Mouse (Mus musculus): ENCODE results near the gene Vps37d. TPM values are rescaled to one million over a fixed set of nuclear protein-coding genes. Genes with fewer than 3 reads are reported as not detected.

The Vps37d gene
- polyA plus RNA-seq, 1 experiment from 2014 or later, result 7.7 TPM

DNA sequence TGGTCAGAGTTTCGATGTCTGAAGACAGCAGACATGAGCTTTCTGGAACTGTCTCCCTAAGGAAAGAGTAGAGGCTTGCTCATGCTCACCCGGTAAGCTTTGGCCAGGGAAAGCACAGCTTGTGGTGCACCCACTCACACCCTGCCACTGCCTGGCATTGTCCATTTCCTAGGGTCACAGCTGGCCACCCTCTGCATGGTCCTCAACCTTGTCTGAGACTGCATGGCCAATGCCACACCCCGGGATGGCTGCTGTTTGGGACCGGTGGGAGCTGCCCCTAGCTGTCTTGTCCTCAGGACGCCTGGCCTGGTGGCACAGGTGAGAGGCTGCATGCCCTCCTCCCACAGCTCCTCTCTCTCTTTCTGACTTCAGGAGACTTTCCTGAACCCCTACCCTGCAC is 29.5 kb downstream of the Vps37d start:
- Histone ChIP-seq H3K4me3 (ENCODE audit: low read depth, low read length) (no peak overlapping the region), H3K27me3 (replicated peaks; ENCODE audit: control insufficient read depth, insufficient read depth, low read length) (no peaks in the 10 kb centered on the region), H3K27ac (replicated peaks; ENCODE audit: low read depth, low read length) (no peak overlapping the region), H3K36me3 (ENCODE audit: control insufficient read depth, insufficient read depth, low read length) (peaks cover 83% of the 10 kb centered on the region), H3K4me1 (ENCODE audit: control insufficient read depth, insufficient read depth, low read length) (no peaks in the 10 kb centered on the region), H3K4me2 (ENCODE audit: low read depth, low read length) (no peak overlapping the region), H3K9ac (ENCODE audit: low read depth, low read length) (no peak overlapping the region), H3K9me3 (ENCODE audit: control insufficient read depth, low read length) (no peaks in the 10 kb centered on the region)
- 76% methylated on average over 3 of the region's 5 CpGs for WGBS
- DNase-seq (ENCODE audit: low spot score), result no peak
- no peak for ATAC-seq (ENCODE audit: low read depth)

DNA sequence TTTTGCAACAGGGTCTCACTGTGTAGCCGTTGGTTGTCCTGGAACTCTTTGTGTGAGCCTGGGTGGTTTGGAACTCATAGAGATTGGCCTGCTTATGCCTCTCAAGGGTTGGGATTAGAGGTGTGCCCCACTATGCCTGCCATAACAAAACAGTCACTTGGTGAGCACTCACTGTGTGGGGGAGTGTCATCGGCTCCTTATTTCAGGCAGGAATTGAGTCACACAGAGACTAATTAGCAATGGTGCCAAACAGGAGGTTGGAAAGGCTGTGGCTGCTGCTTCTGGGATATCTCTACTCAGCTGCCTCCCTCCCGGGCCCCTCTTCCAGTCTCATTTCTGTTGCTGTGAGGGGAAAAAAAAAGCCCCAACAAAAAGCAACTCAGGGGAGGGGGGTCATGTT is 33.5 kb downstream of the Vps37d start:
- H3K4me2 ChIP-seq (ENCODE audit: low read depth, low read length), result no peak overlapping the region
- no peak for ATAC-seq (ENCODE audit: low read depth)
- no peaks in the 10 kb centered on the region for H3K4me1 ChIP-seq (ENCODE audit: control insufficient read depth, insufficient read depth, low read length)
- H3K4me3 ChIP-seq (ENCODE audit: low read depth, low read length), result no peak overlapping the region
- no peak overlapping the region for H3K27ac ChIP-seq (replicated peaks; ENCODE audit: low read depth, low read length)
- DNase-seq (ENCODE audit: low spot score), result no peak
- WGBS, result 96% methylated on average over 3 of the region's 3 CpGs
- peaks cover 53% of the 10 kb centered on the region for H3K36me3 ChIP-seq (ENCODE audit: control insufficient read depth, insufficient read depth, low read length)
- H3K27me3 ChIP-seq (replicated peaks; ENCODE audit: control insufficient read depth, insufficient read depth, low read length), result no peaks in the 10 kb centered on the region
- no peaks in the 10 kb centered on the region for H3K9me3 ChIP-seq (ENCODE audit: control insufficient read depth, low read length)
- H3K9ac ChIP-seq (ENCODE audit: low read depth, low read length), result no peak overlapping the region

DNA sequence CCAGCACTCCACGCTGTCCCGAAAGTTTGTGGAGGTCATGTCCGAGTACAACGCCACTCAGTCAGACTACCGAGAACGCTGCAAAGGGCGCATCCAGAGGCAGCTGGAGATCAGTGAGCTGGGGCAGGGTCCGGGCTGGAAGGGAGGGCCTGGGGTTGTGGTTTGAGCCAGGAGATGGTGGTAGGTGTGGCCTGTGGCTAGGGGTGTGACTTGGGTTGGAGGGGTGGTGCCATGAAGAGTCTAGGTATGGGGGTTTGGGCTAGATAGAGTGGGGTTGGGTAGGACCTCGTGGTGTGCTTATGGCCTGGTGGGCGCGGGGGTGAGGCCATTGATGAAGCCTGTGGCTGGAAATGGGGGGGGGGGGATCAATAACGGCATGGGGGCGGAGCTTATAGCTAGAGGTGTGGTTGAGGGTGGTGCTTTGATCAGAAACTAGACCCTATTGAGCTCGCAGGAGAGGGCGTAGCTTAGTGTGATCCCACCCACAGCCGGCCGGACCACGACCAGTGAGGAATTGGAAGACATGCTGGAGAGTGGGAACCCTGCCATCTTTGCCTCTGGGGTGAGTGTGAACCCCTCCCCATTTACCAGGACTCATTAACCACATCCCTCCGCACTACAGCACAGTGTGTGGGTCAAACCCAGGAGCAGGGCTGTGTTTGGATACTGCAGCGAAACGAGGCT is 35.8 kb downstream of the Vps37d start:
- WGBS, result 33% methylated on average over 20 of the region's 21 CpGs
- no peaks in the 10 kb centered on the region for H3K4me1 ChIP-seq (ENCODE audit: control insufficient read depth, insufficient read depth, low read length)
- H3K9ac ChIP-seq (ENCODE audit: low read depth, low read length), result no peak overlapping the region
- peaks cover 46% of the 10 kb centered on the region for H3K36me3 ChIP-seq (ENCODE audit: control insufficient read depth, insufficient read depth, low read length)
- no peaks in the 10 kb centered on the region for H3K9me3 ChIP-seq (ENCODE audit: control insufficient read depth, low read length)
- H3K4me2 ChIP-seq (ENCODE audit: low read depth, low read length), result no peak overlapping the region
- no peak for DNase-seq (ENCODE audit: low spot score)
- no peaks in the 10 kb centered on the region for H3K27me3 ChIP-seq (replicated peaks; ENCODE audit: control insufficient read depth, insufficient read depth, low read length)
- no peak overlapping the region for H3K4me3 ChIP-seq (ENCODE audit: low read depth, low read length)
- ATAC-seq (ENCODE audit: low read depth), result no peak
- H3K27ac ChIP-seq (replicated peaks; ENCODE audit: low read depth, low read length), result no peak overlapping the region

DNA sequence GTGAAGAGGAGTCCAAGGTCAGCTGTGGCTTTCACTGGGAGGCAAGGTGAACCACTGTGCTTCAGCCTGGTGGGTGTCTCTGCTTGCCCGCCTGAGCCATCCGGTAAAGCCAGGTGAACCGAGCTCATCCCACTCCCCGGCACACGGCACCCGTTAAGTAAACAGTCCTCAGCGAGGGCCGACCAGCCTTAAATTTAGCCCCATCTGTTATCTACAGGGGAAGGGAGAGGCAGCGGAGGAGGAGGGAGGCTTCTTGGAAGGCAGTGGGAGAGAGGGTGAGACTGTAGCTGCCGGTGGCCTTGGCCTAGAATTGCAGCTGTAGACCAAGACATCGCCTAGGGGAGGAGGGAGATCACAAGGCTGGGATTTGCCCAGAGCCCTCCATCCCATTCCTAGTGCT is 37.3 kb downstream of the Vps37d start:
- Histone ChIP-seq H3K9ac (ENCODE audit: low read depth, low read length) (no peak overlapping the region), H3K4me1 (ENCODE audit: control insufficient read depth, insufficient read depth, low read length) (no peaks in the 10 kb centered on the region), H3K9me3 (ENCODE audit: control insufficient read depth, low read length) (no peaks in the 10 kb centered on the region), H3K4me3 (ENCODE audit: low read depth, low read length) (no peak overlapping the region), H3K27ac (replicated peaks; ENCODE audit: low read depth, low read length) (no peak overlapping the region), H3K27me3 (replicated peaks; ENCODE audit: control insufficient read depth, insufficient read depth, low read length) (no peaks in the 10 kb centered on the region), H3K4me2 (ENCODE audit: low read depth, low read length) (no peak overlapping the region), H3K36me3 (ENCODE audit: control insufficient read depth, insufficient read depth, low read length) (peaks cover 35% of the 10 kb centered on the region)
- DNase-seq (ENCODE audit: low spot score), result no peak
- ATAC-seq (ENCODE audit: low read depth), result no peak
- WGBS, result 80% methylated on average over 11 of the region's 11 CpGs

DNA sequence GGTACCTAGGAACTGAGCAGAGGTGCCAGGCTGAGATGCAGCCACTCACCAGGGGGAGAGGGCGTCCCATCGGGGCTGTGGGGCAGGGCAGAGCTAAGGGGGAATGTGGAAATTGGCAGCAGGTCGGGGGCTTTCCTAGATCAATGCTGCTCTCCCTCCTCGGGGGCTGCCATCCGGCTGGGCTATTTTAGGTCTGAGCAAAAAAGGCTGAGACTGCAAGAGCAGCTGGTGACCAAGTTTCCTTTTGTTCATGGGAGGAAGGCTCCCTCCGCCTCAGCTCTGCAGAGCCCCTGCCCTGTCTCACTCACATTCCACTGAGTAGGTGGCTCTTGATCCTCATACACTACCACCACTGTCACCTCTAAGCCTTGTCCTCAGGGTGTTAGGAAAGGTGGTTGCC is 38.0 kb downstream of the Vps37d start:
- Histone ChIP-seq H3K9ac (ENCODE audit: low read depth, low read length) (no peak overlapping the region; the same call in 1 of the 2 replicates), H3K4me1 (ENCODE audit: control insufficient read depth, insufficient read depth, low read length) (no peaks in the 10 kb centered on the region), H3K27ac (replicated peaks; ENCODE audit: low read depth, low read length) (no peak overlapping the region; the same call in 1 of the 2 replicates), H3K4me2 (ENCODE audit: low read depth, low read length) (no peak overlapping the region), H3K27me3 (replicated peaks; ENCODE audit: control insufficient read depth, insufficient read depth, low read length) (no peaks in the 10 kb centered on the region), H3K9me3 (ENCODE audit: control insufficient read depth, low read length) (no peaks in the 10 kb centered on the region), H3K4me3 (ENCODE audit: low read depth, low read length) (no peak overlapping the region), H3K36me3 (ENCODE audit: control insufficient read depth, insufficient read depth, low read length) (peaks cover 28% of the 10 kb centered on the region)
- ATAC-seq (ENCODE audit: low read depth) (no peak), DNase-seq (ENCODE audit: low spot score) (no peak)
- WGBS, result 37% methylated on average over 6 of the region's 6 CpGs

DNA sequence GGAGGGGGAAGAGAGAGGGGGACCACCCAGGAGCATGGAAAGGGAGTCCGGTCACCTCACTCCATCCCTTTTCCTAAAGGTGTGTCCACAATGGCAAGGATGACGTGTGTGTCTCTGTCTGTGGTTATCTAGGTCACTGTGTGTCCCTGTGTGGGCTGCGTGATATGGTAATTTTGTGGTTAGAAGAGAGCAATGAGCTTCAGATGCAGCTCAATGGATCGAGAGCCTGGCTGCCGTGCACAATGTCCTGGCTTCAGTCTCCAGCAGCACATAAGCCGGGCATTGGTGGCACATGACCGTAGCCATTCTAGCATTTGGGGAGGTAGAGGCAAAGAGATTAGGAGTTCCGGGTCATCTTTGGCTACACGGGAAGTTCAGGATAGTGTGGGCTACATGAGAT is 38.5 kb downstream of the Vps37d start:
- H3K4me2 ChIP-seq (ENCODE audit: low read depth, low read length), result no peak overlapping the region
- no peaks in the 10 kb centered on the region for H3K27me3 ChIP-seq (replicated peaks; ENCODE audit: control insufficient read depth, insufficient read depth, low read length)
- no peaks in the 10 kb centered on the region for H3K4me1 ChIP-seq (ENCODE audit: control insufficient read depth, insufficient read depth, low read length)
- peaks cover 23% of the 10 kb centered on the region for H3K36me3 ChIP-seq (ENCODE audit: control insufficient read depth, insufficient read depth, low read length)
- H3K9me3 ChIP-seq (ENCODE audit: control insufficient read depth, low read length), result 0 out of 2 replicates have a peak, but pooled peaks cover 2% of the 10 kb centered on the region
- H3K9ac ChIP-seq (ENCODE audit: low read depth, low read length), result peak overlapping the region; percentile 25; the same call in 1 of the 2 replicates
- no peak overlapping the region for H3K4me3 ChIP-seq (ENCODE audit: low read depth, low read length)
- ATAC-seq (ENCODE audit: low read depth) (no peak), DNase-seq (ENCODE audit: low spot score) (no peak)
- H3K27ac ChIP-seq (replicated peaks; ENCODE audit: low read depth, low read length), result no peak overlapping the region
- WGBS, result 82% methylated on average over 9 of the region's 9 CpGs

DNA sequence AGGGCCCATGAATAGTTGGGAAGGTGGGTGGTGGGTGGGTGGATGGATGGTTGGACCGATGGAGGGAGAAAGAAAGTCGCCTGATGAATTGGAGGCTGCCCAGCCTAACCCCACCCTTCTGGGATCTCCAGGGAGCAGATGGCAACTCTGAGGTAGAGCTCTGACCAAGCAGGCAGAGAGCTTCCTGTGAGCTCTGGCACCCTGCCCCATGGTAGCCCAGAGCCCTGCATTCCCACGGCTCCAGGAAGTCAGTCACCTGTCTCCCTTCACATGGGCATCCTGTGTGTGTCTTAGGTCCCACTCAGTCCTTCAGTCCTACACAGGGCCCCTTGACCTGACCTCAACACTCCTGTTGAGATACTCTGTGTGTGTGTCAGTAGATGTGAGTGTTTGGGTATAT is 40.1 kb downstream of the Vps37d start:
- no peak overlapping the region for H3K4me2 ChIP-seq (ENCODE audit: low read depth, low read length)
- H3K36me3 ChIP-seq (ENCODE audit: control insufficient read depth, insufficient read depth, low read length), result peaks cover 18% of the 10 kb centered on the region; the same call in 1 of the 2 replicates
- H3K9ac ChIP-seq (ENCODE audit: low read depth, low read length), result no peak overlapping the region
- H3K4me1 ChIP-seq (ENCODE audit: control insufficient read depth, insufficient read depth, low read length), result no peaks in the 10 kb centered on the region
- no peak for ATAC-seq (ENCODE audit: low read depth)
- 80% methylated on average over 3 of the region's 3 CpGs for whole genome bisulfite sequencing
- DNase-seq (ENCODE audit: low spot score), result no peak
- H3K9me3 ChIP-seq (ENCODE audit: control insufficient read depth, low read length), result 0 out of 2 replicates have a peak, but pooled peaks cover 7% of the 10 kb centered on the region
- H3K27me3 ChIP-seq (replicated peaks; ENCODE audit: control insufficient read depth, insufficient read depth, low read length), result no peaks in the 10 kb centered on the region
- no peak overlapping the region for H3K4me3 ChIP-seq (ENCODE audit: low read depth, low read length)
- H3K27ac ChIP-seq (replicated peaks; ENCODE audit: low read depth, low read length), result no peak overlapping the region

DNA sequence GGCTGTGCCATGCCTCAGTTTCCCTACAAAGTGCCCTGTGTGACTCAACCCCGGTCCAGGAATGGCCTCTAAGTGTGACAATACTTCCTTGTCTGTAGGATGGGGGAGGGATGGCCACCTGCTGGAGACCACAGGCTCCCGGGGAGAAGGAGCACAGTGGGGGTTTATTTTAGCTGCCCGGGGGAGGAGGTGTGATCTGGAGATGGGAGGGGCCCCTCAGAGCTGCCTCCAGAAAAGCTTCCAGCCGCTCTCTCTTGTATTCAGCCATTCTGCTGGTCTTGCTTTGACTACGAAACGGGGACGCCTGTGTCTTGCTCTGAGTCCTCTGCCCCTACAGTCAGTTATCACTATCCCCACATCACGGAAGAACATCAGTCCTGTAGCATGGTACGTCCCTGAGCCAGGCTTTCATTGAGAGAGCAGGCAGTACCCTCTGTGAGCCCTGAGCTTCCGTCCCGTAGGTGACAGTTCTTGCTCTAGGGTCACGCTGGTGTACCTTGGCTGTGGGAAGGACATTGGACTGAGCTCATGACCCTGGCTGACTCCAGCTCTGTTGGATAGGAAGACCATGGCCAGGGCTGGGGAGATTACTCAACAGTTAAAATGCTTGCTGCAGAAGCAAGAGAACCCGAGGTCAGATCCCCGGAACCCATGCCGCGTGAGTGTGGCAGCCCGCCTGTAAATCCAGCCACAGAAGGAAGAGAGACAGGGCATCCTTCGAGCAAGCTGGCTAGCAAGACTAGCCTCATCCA is 42.3 kb downstream of the Vps37d start:
- DNase-seq (ENCODE audit: low spot score), result no peak
- no peak overlapping the region for H3K27ac ChIP-seq (replicated peaks; ENCODE audit: low read depth, low read length)
- no peaks in the 10 kb centered on the region for H3K4me1 ChIP-seq (ENCODE audit: control insufficient read depth, insufficient read depth, low read length)
- peaks cover 18% of the 10 kb centered on the region; the same call in 1 of the 2 replicates for H3K36me3 ChIP-seq (ENCODE audit: control insufficient read depth, insufficient read depth, low read length)
- 0 out of 2 replicates have a peak, but pooled peaks cover 7% of the 10 kb centered on the region for H3K9me3 ChIP-seq (ENCODE audit: control insufficient read depth, low read length)
- 64% methylated on average over 17 of the region's 18 CpGs for WGBS
- no peaks in the 10 kb centered on the region for H3K27me3 ChIP-seq (replicated peaks; ENCODE audit: control insufficient read depth, insufficient read depth, low read length)
- no peak for ATAC-seq (ENCODE audit: low read depth)
- H3K4me2 ChIP-seq (ENCODE audit: low read depth, low read length), result no peak overlapping the region
- no peak overlapping the region for H3K4me3 ChIP-seq (ENCODE audit: low read depth, low read length)
- no peak overlapping the region for H3K9ac ChIP-seq (ENCODE audit: low read depth, low read length)
